Mouse (Mus musculus): ENCODE measurements around the gene Smim11.

- TF ChIP-seq CTCF (IDR thresholded peaks at IDR 0.05 in 2 of 3, conservative IDR thresholded peaks at IDR 0.05 in 1 of 3; ENCODE audit: control insufficient read depth in 1 of 3, insufficient read depth in 1 of 3, low read depth in 2 of 3, low read length in 3 of 3, poor library complexity in 1 of 3, severe bottlenecking in 1 of 3) = no peak
- no peak for TF ChIP-seq ZMIZ1 (IDR thresholded peaks at IDR 0.05; ENCODE audit: low read depth, low read length)
- no peak for TF ChIP-seq POLR2A (IDR thresholded peaks at IDR 0.05; ENCODE audit: control insufficient read depth in 1 of 2, insufficient read depth in 1 of 2, low read depth in 1 of 2, low read length in 2 of 2, poor library complexity in 1 of 2)
Observed at GRCm38 (mm10) chr16:92359229-92359628, 58.1 kb downstream of the Smim11 start, which contains the start of gene Kcne1.

Data from MEL (cell line).